Mouse (Mus musculus) heart, adult 18-20 months (tissue): ENCODE data around the gene Gm4631. TPM values are rescaled to one million over a fixed set of nuclear protein-coding genes. Genes with fewer than 3 reads are reported as not detected.
"Not testable (repeated sequence)": the region's sequence is repeated elsewhere in the genome, so short reads cannot be mapped to it uniquely, and the experiment has no call there.

ENCODE experiments used
- DNase-seq, 2 experiments: peaks; one replicate each; pipeline ENCODE4 v3.0.0; 2021 to 2022; ENCODE audit warnings: mixed read lengths in 1 of 2
- long read RNA-seq, 2 experiments: library from polyadenylated mRNA; stranded (forward); transcript quantifications; one replicate each; pipeline ENCODE4 v2.0.0; 2021
- total RNA-seq, 2 experiments: library from RNA; stranded (reverse); gene quantifications; 2 replicates each; pipeline ENCODE4 v1.2.3; 2021

Gene Gm4631
- total RNA-seq = 10 to 100 TPM; 40.2 to 41.0 TPM
- long read RNA-seq, experiment 1, partial matches to known transcripts = 0 of 1 reads
- long read RNA-seq, experiment 1, other reads (novel, unspliced or antisense) = 1 of 1 reads
- long read RNA-seq, experiment 2, full-length matches to known transcripts = 1 of 2 reads
- long read RNA-seq, experiment 2, partial matches to known transcripts = 1 of 2 reads
- long read RNA-seq, experiment 2, other reads (novel, unspliced or antisense) = 0 of 2 reads

DNA sequence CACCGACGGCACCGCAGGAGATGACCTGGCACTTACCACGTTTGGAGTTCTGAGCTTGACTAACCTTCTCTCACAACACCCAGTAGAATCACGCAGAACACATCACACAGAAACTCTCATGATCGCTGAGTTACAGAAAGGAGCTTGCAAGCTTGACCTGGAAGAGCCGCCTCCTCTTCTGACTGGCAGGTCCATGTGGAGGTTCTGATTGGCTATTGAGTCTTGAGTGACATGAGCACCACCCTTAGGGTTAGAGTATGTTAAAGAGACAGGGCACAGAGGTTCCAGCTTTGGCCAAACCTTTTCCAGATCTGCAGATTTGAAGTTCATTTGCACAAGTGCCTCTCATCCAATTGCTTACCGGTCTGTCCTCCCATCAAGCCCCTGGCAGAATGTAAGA, at the start of gene Gm4631:
TSS of gene Gm4631 (minus strand) at position 101 of the 400 bp plus-strand sequence.
- not testable (repeated sequence) for DNase-seq

DNA sequence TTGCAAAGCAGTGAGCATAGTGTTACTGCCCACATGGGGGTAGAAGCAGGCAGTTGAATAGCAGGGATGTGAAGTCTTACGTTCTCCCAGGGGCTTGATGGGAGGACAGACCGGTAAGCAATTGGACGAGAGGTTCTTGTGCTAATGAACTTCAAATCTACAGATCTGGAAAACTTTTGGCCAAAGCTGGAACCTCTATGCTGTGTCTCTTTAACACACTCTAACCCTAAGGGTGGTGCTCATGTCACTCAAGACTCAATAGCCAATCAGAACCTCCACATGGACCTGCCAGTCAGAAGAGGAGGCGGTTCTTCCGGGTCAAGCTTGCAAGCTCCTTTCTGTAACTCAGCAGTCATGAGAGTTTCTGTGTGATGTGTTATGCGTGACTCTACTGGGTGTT, 34.1 kb upstream of the Gm4631 start, which contains the start of gene Zfp968:
TSS of gene Zfp968 (plus strand) at position 301 of the 400 bp plus-strand sequence.
- not testable (repeated sequence) for DNase-seq

DNA sequence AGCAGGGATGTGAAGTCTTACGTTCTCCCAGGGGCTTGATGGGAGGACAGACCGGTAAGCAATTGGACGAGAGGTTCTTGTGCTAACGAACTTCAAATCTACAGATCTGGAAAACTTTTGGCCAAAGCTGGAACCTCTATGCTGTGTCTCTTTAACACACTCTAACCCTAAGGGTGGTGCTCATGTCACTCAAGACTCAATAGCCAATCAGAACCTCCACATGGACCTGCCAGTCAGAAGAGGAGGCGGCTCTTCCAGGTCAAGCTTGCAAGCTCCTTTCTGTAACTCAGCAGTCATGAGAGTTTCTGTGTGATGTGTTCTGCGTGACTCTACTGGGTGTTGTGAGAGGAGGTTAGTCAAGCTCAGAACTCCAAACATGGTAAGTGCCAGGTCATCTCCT, 63.2 kb downstream of the Gm4631 start, which contains the start of gene Gm14440:
TSS of gene Gm14440 (plus strand) at position 301 of the 400 bp plus-strand sequence.
- DNase-seq = not testable (repeated sequence)

Other genes starting within 250 kb of the Gm4631 start
- gene Gm14399, start 196.2 kb downstream of the Gm4631 start, total RNA-seq = 1 to 10 TPM; 8.1 to 9.6 TPM
- gene Gm14443, start 162.3 kb downstream of the Gm4631 start, total RNA-seq = under 1 TPM; 0.25 to 0.44 TPM
- gene Gm14391, start 131.3 kb downstream of the Gm4631 start, total RNA-seq = 10 to 100 TPM; 57.0 to 59.3 TPM
- 1 to 10 TPM in 1 of 2 experiments, not detected in 1; 4.6 TPM for gene Gm14440, start 63.1 kb downstream of the Gm4631 start, total RNA-seq
- gene Zfp968, start 34.2 kb upstream of the Gm4631 start, total RNA-seq = 10 to 100 TPM; 48.1 TPM
- 1 to 10 TPM; 1.0 to 1.7 TPM for gene Gm4724, start 97.6 kb upstream of the Gm4631 start, total RNA-seq
- 1 to 10 TPM; 4.3 to 6.4 TPM for gene Zfp965, start 131.8 kb upstream of the Gm4631 start, total RNA-seq